Mouse (Mus musculus) kidney, embryonic 16.5 days (tissue): ENCODE data around the gene Cyp24a1. TPM values are rescaled to one million over a fixed set of nuclear protein-coding genes. Genes with fewer than 3 reads are reported as not detected.

ENCODE experiments used
- ATAC-seq: fragments of 200-750 bp; cut with Nextera tagmentation; 2 replicates; pipeline ENCODE4 v1.8.0; 2017; ENCODE audit warnings: moderate TSS enrichment; ENCODE audit not compliant: low FRiP score, low TSS enrichment
- H3K27ac ChIP-seq: fragments of 300-500 bp; sonication (generic); 2 replicates; pipeline ENCODE4 v1.5.1; 2014; ENCODE audit warnings: low read length
- H3K27me3 ChIP-seq: fragments of 300-500 bp; sonication (generic); 2 replicates; pipeline ENCODE4 v1.6.1; 2014; ENCODE audit warnings: low read length, control low read depth, mixed read lengths; ENCODE audit not compliant: insufficient read depth
- H3K36me3 ChIP-seq: fragments of 300-500 bp; sonication (generic); 2 replicates; pipeline ENCODE4 v1.6.1; 2014; ENCODE audit warnings: low read length, control low read depth, mixed read lengths; ENCODE audit not compliant: insufficient read depth
- H3K4me1 ChIP-seq: fragments of 300-500 bp; sonication (generic); 2 replicates; pipeline ENCODE4 v1.6.1; 2014; ENCODE audit warnings: low read length, control low read depth, mixed read lengths; ENCODE audit not compliant: insufficient read depth
- H3K4me2 ChIP-seq: fragments of 300-500 bp; sonication (generic); replicated peaks from 2 replicates; pipeline ENCODE4 v1.6.1; 2014; ENCODE audit warnings: low read depth, low read length
- H3K4me3 ChIP-seq: fragments of 300-500 bp; sonication (generic); 2 replicates; pipeline ENCODE4 v1.5.1; 2014; ENCODE audit warnings: mild to moderate bottlenecking, low read length
- H3K9ac ChIP-seq: fragments of 300-500 bp; sonication (generic); replicated peaks from 2 replicates; pipeline ENCODE4 v1.6.1; 2014; ENCODE audit warnings: low read length
- H3K9me3 ChIP-seq: fragments of 300-500 bp; sonication (generic); 2 replicates; pipeline ENCODE4 v1.6.1; 2016; ENCODE audit warnings: low read length, control low read depth
- WGBS: fragments of 180-500 bp; shearing (Covaris S2); extraction: QIAGEN DNeasy Blood & Tissue Kit; methylation state at CpG from one replicate; pipeline ENCODE4 v1.1.7; 2014; 5-methylcytosine and 5-hydroxymethylcytosine counted together
- polyA plus RNA-seq: library from polyadenylated mRNA; unstranded; fragments of >200 nt; fragmentation: Nextera tagmentation; extraction: Ambion mirVana; gene quantifications from 2 replicates; pipeline ENCODE4 v1.2.1, GENCODE M21; 2015

Gene Cyp24a1
- polyA plus RNA-seq, 1 experiment from 2014 or later = 4.0 TPM

DNA sequence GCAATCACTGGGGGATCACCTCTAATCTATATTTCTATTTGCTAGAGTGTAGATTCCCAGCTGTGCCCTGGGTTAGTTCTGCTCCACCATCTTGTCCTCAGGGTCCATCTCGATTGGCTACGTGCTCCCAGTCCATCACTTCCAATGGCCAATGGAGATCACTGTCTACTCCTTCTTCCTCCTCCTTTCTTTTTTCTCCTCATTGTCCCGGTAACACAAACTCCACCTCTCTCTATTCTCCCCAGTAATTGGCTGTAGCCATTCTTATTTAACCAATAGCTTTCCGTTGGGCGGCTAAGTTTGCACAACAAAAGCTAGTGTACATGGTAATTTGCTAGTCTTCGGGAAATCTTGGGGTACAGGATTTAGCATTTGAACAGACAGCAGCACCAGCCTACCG, 32.8 kb upstream of the Cyp24a1 start:
- Histone ChIP-seq H3K27me3 (0 out of 2 replicates have a peak, but pooled peaks cover 3% of the 10 kb centered on the region), H3K36me3 (no peaks in the 10 kb centered on the region), H3K27ac (no peak overlapping the region), H3K4me1 (no peaks in the 10 kb centered on the region), H3K9me3 (no peaks in the 10 kb centered on the region), H3K9ac (no peak overlapping the region), H3K4me3 (no peak overlapping the region), H3K4me2 (no peak overlapping the region)
- ATAC-seq = no peak
- 94% methylated on average over 7 of the region's 7 CpGs for WGBS

DNA sequence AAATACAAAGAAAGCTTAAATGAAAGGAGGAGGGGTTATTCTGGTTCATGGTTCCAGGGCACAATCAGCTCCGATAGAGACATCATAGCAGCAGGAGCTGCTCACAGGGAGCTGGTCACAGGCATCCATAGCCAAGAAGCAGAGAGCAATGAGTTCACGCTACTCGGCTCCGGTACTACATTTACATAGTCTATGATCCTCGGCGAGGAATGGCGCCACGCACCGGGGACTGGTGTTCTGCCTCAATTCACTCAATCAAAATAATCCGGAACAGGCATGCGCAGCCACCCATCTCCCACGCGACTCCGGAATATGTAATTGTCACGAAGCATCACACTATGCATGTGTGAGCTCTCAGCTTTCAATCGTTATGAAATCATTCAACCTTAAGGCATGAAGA, 31.1 kb upstream of the Cyp24a1 start:
- H3K4me2 ChIP-seq = no peak overlapping the region
- no peak overlapping the region for H3K4me3 ChIP-seq
- H3K4me1 ChIP-seq = no peaks in the 10 kb centered on the region
- no peak for ATAC-seq
- H3K27ac ChIP-seq = no peak overlapping the region
- H3K27me3 ChIP-seq = 0 out of 2 replicates have a peak, but pooled peaks cover 3% of the 10 kb centered on the region
- no peaks in the 10 kb centered on the region for H3K9me3 ChIP-seq
- no peak overlapping the region for H3K9ac ChIP-seq
- 83% methylated on average over 16 of the region's 16 CpGs for WGBS
- H3K36me3 ChIP-seq = no peaks in the 10 kb centered on the region

DNA sequence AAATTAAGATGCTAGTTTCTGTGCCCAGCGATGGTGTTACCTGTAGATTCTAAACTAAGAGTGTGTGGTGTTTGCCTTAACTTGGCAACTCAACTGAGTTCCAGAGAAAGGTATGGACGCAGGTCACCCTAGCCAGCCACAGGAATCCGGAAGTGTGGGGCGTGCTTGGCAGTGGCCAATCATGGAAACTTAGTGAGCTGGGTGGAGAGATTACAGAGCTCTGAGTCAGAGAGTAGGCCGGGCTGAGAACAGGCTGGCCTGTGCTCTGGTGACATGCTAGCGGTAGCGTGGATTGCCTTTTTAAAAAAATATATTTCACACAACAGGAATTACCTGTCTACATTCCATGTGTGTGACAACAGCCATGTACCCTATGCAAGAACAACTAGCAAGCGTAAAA, 29.6 kb upstream of the Cyp24a1 start:
- Histone ChIP-seq H3K27ac (no peak overlapping the region), H3K9me3 (no peaks in the 10 kb centered on the region), H3K9ac (no peak overlapping the region), H3K4me1 (no peaks in the 10 kb centered on the region), H3K27me3 (no peaks in the 10 kb centered on the region), H3K4me3 (no peak overlapping the region), H3K36me3 (no peaks in the 10 kb centered on the region), H3K4me2 (no peak overlapping the region)
- no peak for ATAC-seq
- 85% methylated on average over 8 of the region's 8 CpGs for WGBS

DNA sequence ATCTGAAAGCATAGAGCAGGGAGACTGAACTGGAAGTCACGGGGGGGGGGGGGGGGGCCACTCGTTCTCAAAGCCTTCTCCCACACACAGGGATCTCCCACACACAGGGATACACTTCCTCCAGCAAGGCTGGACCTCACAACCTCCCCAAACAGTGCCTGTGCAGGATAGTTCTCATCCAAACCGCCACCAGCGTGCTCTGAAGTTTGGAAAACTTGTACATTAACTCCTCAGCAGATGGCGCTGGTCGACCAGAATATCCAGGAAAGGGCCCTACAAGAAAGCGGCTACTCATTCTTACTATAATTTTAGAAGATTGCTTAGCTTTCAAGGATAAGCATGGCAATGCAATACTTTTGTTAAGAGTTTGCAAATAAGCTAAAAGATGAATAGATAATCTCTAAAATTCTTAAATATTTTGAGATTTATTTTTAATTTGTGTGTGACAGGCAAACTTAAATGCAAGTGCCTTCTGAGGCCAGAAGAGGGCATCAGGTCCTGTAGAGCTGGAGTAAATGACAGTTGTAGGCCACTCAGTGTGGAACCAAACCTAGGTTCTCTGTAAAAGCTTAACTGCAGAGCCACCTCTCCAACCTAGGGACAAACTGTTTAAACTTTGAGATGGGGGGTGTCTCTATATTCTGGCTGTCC, 23.5 kb upstream of the Cyp24a1 start:
- H3K4me2 ChIP-seq = no peak overlapping the region
- 12% methylated on average over 7 of the region's 7 CpGs for WGBS
- ATAC-seq = peak; percentile 60

DNA sequence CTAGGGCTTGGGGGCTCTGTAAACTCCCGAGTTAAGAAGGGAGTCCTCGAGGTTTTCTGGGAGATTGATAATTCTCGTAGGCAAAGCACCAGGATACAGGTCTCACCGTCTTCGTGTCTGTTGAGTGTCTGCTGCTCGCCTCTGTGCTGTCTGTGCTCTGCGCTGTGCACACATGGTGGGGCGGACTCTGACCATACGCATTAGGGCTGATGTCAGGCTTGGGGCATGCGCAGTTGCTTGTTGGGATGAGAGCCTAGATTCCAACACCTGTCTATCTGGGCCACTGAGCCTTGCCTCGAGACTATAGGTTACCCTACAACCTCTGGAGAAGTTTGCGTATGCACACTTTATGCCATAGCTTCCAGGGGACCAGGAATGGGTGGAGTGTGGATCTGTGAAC, 16.8 kb upstream of the Cyp24a1 start:
- H3K27ac ChIP-seq = no peak overlapping the region
- no peak overlapping the region for H3K4me3 ChIP-seq
- no peak overlapping the region for H3K9ac ChIP-seq
- H3K4me2 ChIP-seq = no peak overlapping the region
- H3K4me1 ChIP-seq = peaks cover 13% of the 10 kb centered on the region
- peaks cover 28% of the 10 kb centered on the region for H3K36me3 ChIP-seq
- ATAC-seq = no peak
- H3K27me3 ChIP-seq = no peaks in the 10 kb centered on the region
- no peaks in the 10 kb centered on the region for H3K9me3 ChIP-seq
- WGBS = 92% methylated on average over 12 of the region's 12 CpGs

More for the DNA sequence above, 23.5 kb upstream of the Cyp24a1 start:
- Histone ChIP-seq H3K9ac (no peak overlapping the region), H3K36me3 (peaks cover 34% of the 10 kb centered on the region), H3K27me3 (no peaks in the 10 kb centered on the region), H3K9me3 (no peaks in the 10 kb centered on the region), H3K4me1 (no peaks in the 10 kb centered on the region), H3K4me3 (no peak overlapping the region), H3K27ac (no peak overlapping the region)

DNA sequence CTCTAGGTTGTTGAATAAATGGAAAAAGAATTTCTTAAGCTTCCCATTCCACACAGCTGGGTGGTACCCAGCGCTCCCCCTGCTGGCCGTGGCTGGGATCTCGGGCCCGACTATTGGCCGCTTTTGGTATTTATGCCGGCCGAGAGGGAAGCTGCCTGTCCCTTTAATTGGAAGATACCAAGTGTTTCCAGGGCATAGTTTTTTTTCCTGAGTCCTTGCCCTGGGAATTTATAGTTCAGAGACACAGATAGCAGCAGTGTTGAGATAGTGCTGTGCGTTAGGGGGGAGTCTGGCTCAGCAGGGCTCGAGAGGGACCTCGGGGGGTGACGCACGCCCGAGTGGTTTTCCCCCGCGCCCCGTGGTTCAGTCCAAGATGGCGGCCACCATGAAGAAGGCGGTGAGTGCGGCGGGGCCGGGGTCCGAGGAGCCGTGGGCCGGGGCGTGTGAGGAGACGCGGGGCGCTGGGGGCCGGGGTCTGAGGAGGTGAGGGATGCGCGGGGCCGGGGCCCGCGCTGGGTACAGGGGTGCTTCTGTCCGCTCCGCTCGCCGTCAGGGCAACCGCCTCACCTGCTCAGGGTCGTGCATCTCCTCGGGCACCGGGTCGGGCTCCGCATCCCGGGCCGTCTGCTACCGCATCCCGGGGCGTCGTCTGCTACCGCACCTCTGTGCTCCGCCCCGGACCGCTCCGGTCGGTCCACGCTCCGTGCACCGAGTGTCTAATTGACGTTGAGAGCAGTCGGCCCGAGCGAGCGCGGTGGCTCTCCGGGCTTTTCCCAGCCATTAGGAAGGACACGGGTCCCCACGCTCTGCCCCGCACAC, 14.3 kb upstream of the Cyp24a1 start:
- H3K27me3 ChIP-seq = no peaks in the 10 kb centered on the region
- peak overlapping the region; percentile 45; the same call in 1 of the 2 replicates for H3K27ac ChIP-seq
- peaks cover 7% of the 10 kb centered on the region; the same call in 1 of the 2 replicates for H3K36me3 ChIP-seq
- under 1% methylated on average over 61 of the region's 69 CpGs for WGBS
- H3K4me3 ChIP-seq = peak overlapping the region; percentile 97
- ATAC-seq = peak; percentile 74
- H3K4me1 ChIP-seq = peaks cover 21% of the 10 kb centered on the region
- H3K4me2 ChIP-seq = peak overlapping the region; percentile 81
- H3K9ac ChIP-seq = peak overlapping the region; percentile 95
- no peaks in the 10 kb centered on the region for H3K9me3 ChIP-seq

DNA sequence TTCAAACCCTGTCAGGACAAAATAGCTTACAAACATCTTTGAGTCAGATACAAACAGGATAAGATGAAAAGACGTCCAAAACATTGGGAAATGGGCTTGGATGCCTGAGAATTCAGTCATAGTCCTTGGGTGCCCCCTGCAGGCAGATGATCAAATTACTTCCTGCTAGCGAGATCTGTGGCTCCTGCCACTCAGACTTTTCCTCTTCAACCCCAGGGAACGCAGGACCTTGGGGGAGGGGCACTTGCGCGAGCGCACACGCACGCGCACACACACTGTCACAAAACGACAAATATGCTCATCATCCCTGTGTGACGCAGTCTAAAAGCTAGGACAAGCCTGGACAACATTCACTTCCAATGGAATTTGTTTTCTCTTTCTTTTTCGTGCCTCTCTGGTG, 11.9 kb upstream of the Cyp24a1 start:
- Histone ChIP-seq H3K36me3 (no peaks in the 10 kb centered on the region), H3K4me3 (peak overlapping the region; percentile 28), H3K27ac (no peak overlapping the region), H3K4me2 (peak overlapping the region; percentile 48), H3K9me3 (no peaks in the 10 kb centered on the region), H3K4me1 (peaks cover 21% of the 10 kb centered on the region), H3K9ac (no peak overlapping the region), H3K27me3 (0 out of 2 replicates have a peak, but pooled peaks cover 5% of the 10 kb centered on the region)
- WGBS = 1% methylated on average over 12 of the region's 12 CpGs
- ATAC-seq = no peak

DNA sequence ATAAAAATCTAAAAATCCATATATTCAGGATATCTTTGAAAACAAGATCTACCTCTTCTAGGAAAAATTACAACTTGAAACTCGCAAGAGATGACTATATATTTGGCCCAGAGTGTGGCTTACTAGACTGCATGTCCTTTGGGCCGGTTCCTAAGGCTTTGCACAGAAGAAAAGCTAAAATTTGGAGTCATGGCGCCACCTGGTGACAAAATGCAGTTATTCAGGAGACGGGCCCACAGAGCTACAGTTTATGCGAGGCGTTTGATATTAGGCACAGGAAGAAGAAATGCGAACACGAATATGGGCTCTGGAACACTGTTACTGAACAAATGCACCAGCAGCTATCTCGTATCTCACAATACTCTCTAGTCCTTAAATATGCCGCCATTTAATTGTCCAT, 10.8 kb upstream of the Cyp24a1 start:
- H3K4me3 ChIP-seq = no peak overlapping the region
- no peak overlapping the region for H3K27ac ChIP-seq
- ATAC-seq = 0 out of 2 replicates have a peak, but pooled peaks have one; percentile 43
- no peak overlapping the region for H3K4me2 ChIP-seq
- 0 out of 2 replicates have a peak, but pooled peaks cover 8% of the 10 kb centered on the region for H3K27me3 ChIP-seq
- WGBS = 7% methylated on average over 10 of the region's 10 CpGs
- no peaks in the 10 kb centered on the region for H3K36me3 ChIP-seq
- no peaks in the 10 kb centered on the region for H3K9me3 ChIP-seq
- H3K9ac ChIP-seq = 0 out of 2 replicates have a peak overlapping the region, but pooled peaks have one; percentile 8
- peaks cover 18% of the 10 kb centered on the region for H3K4me1 ChIP-seq

DNA sequence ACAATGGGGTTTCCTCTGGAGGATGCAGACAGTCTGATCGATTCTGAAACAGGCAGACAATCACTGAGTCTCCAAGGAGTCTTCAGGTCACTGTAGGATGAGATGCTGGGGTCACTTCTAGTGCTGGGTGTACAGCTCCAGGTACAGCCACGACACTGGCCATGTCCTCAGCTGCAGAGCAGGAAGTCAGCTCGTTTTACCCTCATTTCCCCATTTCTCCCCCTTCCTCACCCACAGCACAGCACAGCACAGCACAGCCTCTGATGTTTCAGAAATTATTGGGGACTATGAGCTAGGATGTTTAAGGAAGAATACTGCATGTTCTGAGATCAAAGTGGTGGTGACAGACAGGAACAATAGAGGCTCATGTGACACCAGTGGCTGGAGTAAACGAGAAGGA, 7.0 kb upstream of the Cyp24a1 start:
- Histone ChIP-seq H3K4me3 (no peak overlapping the region), H3K9ac (no peak overlapping the region), H3K4me1 (0 out of 2 replicates have a peak, but pooled peaks cover 8% of the 10 kb centered on the region), H3K27me3 (peaks cover 21% of the 10 kb centered on the region), H3K4me2 (no peak overlapping the region), H3K9me3 (no peaks in the 10 kb centered on the region), H3K36me3 (no peaks in the 10 kb centered on the region), H3K27ac (no peak overlapping the region)
- ATAC-seq = no peak
- 24% methylated on average over 4 of the region's 4 CpGs for WGBS

DNA sequence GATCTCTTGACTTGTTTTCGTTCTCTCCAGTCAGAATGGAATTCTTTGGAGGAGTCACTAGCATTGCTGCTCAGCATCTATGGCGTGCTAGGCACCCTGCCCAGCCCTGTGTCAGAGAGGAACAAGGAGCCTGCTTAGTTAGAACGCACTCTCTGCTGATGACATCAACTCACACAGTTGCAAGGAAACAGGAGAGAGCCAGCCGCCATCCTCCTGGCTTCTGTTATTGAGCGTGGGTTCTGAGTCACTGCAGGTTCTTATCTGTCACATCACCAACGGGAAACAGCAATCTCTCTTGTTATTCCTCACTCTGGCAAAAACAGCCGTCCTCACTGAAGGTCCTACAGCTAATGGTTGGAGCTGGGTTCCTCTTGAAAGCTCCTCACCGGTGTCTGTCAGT, 6.4 kb upstream of the Cyp24a1 start:
- 0 out of 2 replicates have a peak, but pooled peaks cover 5% of the 10 kb centered on the region for H3K4me1 ChIP-seq
- no peak overlapping the region for H3K9ac ChIP-seq
- no peak overlapping the region for H3K4me2 ChIP-seq
- 51% methylated on average over 8 of the region's 8 CpGs for WGBS
- H3K9me3 ChIP-seq = no peaks in the 10 kb centered on the region
- no peaks in the 10 kb centered on the region for H3K36me3 ChIP-seq
- no peak overlapping the region for H3K27ac ChIP-seq
- peaks cover 27% of the 10 kb centered on the region for H3K27me3 ChIP-seq
- no peak overlapping the region for H3K4me3 ChIP-seq
- no peak for ATAC-seq
